Mouse (Mus musculus): Measurements from ENCODE around the gene Trabd2b. TPM values are rescaled to one million over a fixed set of nuclear protein-coding genes. Genes with fewer than 3 reads are reported as not detected.

Trabd2b gene
- polyA plus RNA-seq, 1 experiment = not detected

DNA sequence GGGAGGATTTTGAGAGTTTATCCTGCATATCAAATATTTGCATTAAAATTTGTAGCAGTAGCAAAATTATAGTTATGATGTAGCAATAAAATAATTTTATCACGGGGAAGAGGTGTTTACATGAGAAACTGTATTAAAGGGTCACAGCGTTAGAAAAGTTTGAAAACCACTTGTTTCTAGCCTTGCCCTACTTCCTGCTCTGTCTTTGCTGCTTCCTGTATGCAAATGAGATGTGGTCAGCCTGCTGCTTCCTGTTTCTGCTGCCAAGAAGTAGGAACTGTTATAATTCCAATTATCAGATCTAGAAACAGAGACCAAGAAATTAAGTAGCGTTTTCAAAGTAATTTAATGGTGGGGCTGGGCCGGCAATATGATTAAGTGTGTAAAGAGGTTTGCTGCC lies 245.9 kb downstream of the Trabd2b start:
- TF ChIP-seq CTCF (IDR thresholded peaks at IDR 0.05; ENCODE audit: insufficient read depth, low read depth, low read length) = no peak
- TF ChIP-seq POLR2A (IDR thresholded peaks at IDR 0.05; ENCODE audit: insufficient read depth, low read depth, low read length) = no peak
- Histone ChIP-seq H3K4me1 (ENCODE audit: control insufficient read depth, insufficient read depth, low read length) (peaks cover 4% of the 10 kb centered on the region; the same call in 1 of the 2 replicates), H3K27ac (ENCODE audit: insufficient read depth, low read depth, low read length) (no peak overlapping the region), H3K4me3 (ENCODE audit: insufficient read depth, low read depth, low read length) (no peak overlapping the region)
- WGBS = 88% methylated on average over 4 of the region's 4 CpGs

DNA sequence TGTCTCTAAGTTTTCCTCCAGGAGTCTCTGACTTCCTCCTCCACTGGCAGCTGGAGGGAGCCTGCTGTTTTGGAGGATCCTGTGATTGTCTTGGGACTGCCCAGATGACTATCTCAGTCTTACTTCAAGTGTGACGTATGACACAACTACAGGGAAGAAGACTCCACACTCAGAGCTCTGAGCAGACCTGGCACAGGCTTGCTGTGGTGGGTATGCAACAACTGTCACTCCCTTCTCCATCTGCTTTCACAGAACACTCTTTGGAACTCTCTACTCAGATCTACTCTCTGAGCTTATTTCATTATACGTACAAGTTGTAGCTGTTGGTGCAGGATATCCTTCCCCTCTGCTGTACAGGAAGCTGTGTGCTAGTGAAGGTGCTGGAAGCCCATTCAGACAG lies 251.4 kb downstream of the Trabd2b start:
- Histone ChIP-seq H3K4me1 (ENCODE audit: control insufficient read depth, insufficient read depth, low read length) (no peaks in the 10 kb centered on the region), H3K27ac (ENCODE audit: insufficient read depth, low read depth, low read length) (no peak overlapping the region), H3K4me3 (ENCODE audit: insufficient read depth, low read depth, low read length) (no peak overlapping the region)
- no peak for TF ChIP-seq CTCF (IDR thresholded peaks at IDR 0.05; ENCODE audit: insufficient read depth, low read depth, low read length)
- TF ChIP-seq POLR2A (IDR thresholded peaks at IDR 0.05; ENCODE audit: insufficient read depth, low read depth, low read length) = no peak
- 83% methylated on average over 2 of the region's 2 CpGs for WGBS

- no peak for TF ChIP-seq POLR2A (IDR thresholded peaks at IDR 0.05; ENCODE audit: insufficient read depth, low read depth, low read length)
- TF ChIP-seq CTCF (IDR thresholded peaks at IDR 0.05; ENCODE audit: insufficient read depth, low read depth, low read length) = no peak
- no peak overlapping the region for H3K27ac ChIP-seq (ENCODE audit: insufficient read depth, low read depth, low read length)
- H3K4me3 ChIP-seq (ENCODE audit: insufficient read depth, low read depth, low read length) = no peak overlapping the region
- no peaks in the 10 kb centered on the region for H3K4me1 ChIP-seq (ENCODE audit: control insufficient read depth, insufficient read depth, low read length)
- 32% methylated on average over 5 of the region's 5 CpGs for WGBS
Measured at GRCm38 (mm10) chr4:114659876-114660275, 253.4 kb downstream of the Trabd2b start.

- WGBS = 77% methylated on average over 9 of the region's 9 CpGs
- no peak overlapping the region for H3K27ac ChIP-seq (ENCODE audit: insufficient read depth, low read depth, low read length)
- peaks cover 13% of the 10 kb centered on the region for H3K4me1 ChIP-seq (ENCODE audit: control insufficient read depth, insufficient read depth, low read length)
- no peak overlapping the region for H3K4me3 ChIP-seq (ENCODE audit: insufficient read depth, low read depth, low read length)
- TF ChIP-seq CTCF (IDR thresholded peaks at IDR 0.05; ENCODE audit: insufficient read depth, low read depth, low read length) (no peak), POLR2A (IDR thresholded peaks at IDR 0.05; ENCODE audit: insufficient read depth, low read depth, low read length) (no peak)
Measured at GRCm38 (mm10) chr4:114664063-114665036, 257.8 kb downstream of the Trabd2b start.

Other genes with a start within 250 kb of the Trabd2b start
- not detected in 2 replicates for gene Skint11, start 243.3 kb upstream of the Trabd2b start, polyA plus RNA-seq (2012; ENCODE audit: insufficient read depth, insufficient read length, low replicate concordance, missing spikeins)